Mouse (Mus musculus) liver, embryonic 11.5 days (tissue): ENCODE measurements around the gene Bcap29. TPM values are rescaled to one million over a fixed set of nuclear protein-coding genes. Genes with fewer than 3 reads are reported as not detected.
"Not testable (repeated sequence)": the region's sequence is repeated elsewhere in the genome, so short reads cannot be mapped to it uniquely, and the experiment has no call there.

Experiments
- ATAC-seq: fragments of 200-750 bp; cut with Nextera tagmentation; replicated peaks from 2 replicates; pipeline ENCODE4 v1.8.0; 2017; ENCODE audit warnings: moderate number of reproducible peaks, mild to moderate bottlenecking, moderate TSS enrichment, moderate library complexity; ENCODE audit not compliant: low FRiP score
- DNase-seq: peaks from one replicate; pipeline ENCODE4 v3.0.0-alpha.2; 2017; ENCODE audit warnings: low spot score
- H3K27ac ChIP-seq: fragments of 300-500 bp; sonication (generic); 2 replicates; pipeline ENCODE4 v1.5.1; 2014; ENCODE audit warnings: mild to moderate bottlenecking, low read depth, low read length, control low read depth
- H3K27me3 ChIP-seq: fragments of 300-500 bp; sonication (generic); replicated peaks from 2 replicates; pipeline ENCODE4 v1.6.1; 2014; ENCODE audit warnings: low read length, mixed read lengths; ENCODE audit not compliant: control insufficient read depth, insufficient read depth
- H3K36me3 ChIP-seq: fragments of 300-500 bp; sonication (generic); 2 replicates; pipeline ENCODE4 v1.6.1; 2014; ENCODE audit warnings: mild to moderate bottlenecking, low read length, moderate library complexity, mixed read lengths; ENCODE audit not compliant: control insufficient read depth, insufficient read depth
- H3K4me1 ChIP-seq: fragments of 300-500 bp; sonication (generic); replicated peaks from 2 replicates; pipeline ENCODE4 v1.6.1; 2014; ENCODE audit warnings: low read length, mixed read lengths; ENCODE audit not compliant: control insufficient read depth, insufficient read depth
- H3K4me2 ChIP-seq: fragments of 300-500 bp; sonication (generic); 2 replicates; pipeline ENCODE4 v1.6.1; 2014; ENCODE audit warnings: mild to moderate bottlenecking, control low read depth, moderate library complexity
- H3K4me3 ChIP-seq: fragments of 300-500 bp; sonication (generic); 2 replicates; pipeline ENCODE4 v1.5.1; 2014; ENCODE audit warnings: low read depth, low read length, control low read depth
- H3K9ac ChIP-seq: fragments of 300-500 bp; sonication (generic); 2 replicates; pipeline ENCODE4 v1.6.1; 2014; ENCODE audit warnings: low read depth, low read length, control low read depth
- H3K9me3 ChIP-seq: fragments of 300-500 bp; sonication (generic); 2 replicates; pipeline ENCODE4 v1.6.1; 2016; ENCODE audit warnings: low read length, inconsistent platforms, mixed read lengths; ENCODE audit not compliant: control insufficient read depth
- WGBS: fragments of 180-500 bp; shearing (Covaris S2); extraction: QIAGEN DNeasy Blood & Tissue Kit; methylation state at CpG from one replicate; pipeline ENCODE4 v1.1.7; 2014; 5-methylcytosine and 5-hydroxymethylcytosine counted together
- polyA plus RNA-seq: library from polyadenylated mRNA; unstranded; fragments of >200 nt; fragmentation: Nextera tagmentation; extraction: Ambion mirVana; gene quantifications from 2 replicates; pipeline ENCODE4 v1.2.1, GENCODE M21; 2014

Bcap29 gene
- polyA plus RNA-seq, 1 experiment from 2014 or later: 67.9 TPM

DNA sequence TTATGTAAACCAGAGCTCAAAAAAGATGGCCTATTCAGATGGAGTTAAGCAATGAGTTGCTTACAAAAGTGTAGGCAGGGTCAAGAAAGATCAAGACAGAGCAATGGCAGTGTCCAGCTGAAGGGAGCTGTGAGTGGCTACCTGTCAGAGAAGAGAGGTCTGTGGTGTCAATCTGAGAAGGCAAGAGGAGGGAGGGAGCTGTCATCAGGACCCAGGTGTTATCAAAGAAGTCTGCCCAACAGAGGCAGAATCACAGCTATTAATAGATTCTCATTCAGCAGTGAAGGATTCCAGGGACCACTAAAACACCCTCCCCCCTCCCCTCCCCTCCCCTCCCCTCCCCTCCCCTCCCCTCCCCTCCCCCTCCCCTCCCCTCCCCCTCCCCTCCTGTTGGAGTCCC, 65.8 kb downstream of the Bcap29 start:
- Histone ChIP-seq H3K4me3 (no peak overlapping the region), H3K4me2 (no peak overlapping the region), H3K4me1 (no peaks in the 10 kb centered on the region), H3K9me3 (no peaks in the 10 kb centered on the region), H3K27me3 (no peaks in the 10 kb centered on the region), H3K27ac (no peak overlapping the region), H3K9ac (no peak overlapping the region), H3K36me3 (no peaks in the 10 kb centered on the region)
- ATAC-seq: no peak
- no peak for DNase-seq

DNA sequence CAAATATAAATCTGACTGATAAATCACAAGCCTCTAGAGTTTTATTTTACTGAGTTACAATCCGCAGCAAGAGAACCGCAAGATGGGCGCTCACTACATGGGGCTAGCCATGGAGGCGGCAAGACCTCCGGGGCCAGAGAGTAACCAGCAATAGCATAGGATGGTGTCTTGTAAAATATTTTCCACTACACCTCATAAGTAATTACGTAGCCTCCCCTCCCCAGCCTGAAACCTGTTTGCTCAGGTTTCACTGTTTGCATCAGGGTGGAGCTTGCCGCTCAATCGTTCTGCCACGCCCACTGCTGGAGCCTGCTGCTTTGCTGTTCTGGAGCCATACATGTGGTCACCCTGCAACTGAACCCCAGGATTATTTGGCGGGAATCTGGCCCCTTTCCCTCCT, 66.9 kb downstream of the Bcap29 start:
- not testable (repeated sequence) for H3K9me3 ChIP-seq, H3K36me3 ChIP-seq, H3K27me3 ChIP-seq, H3K4me1 ChIP-seq, ATAC-seq, H3K27ac ChIP-seq, H3K9ac ChIP-seq, DNase-seq
- peak overlapping the region; percentile 57 for H3K4me2 ChIP-seq
- 0 out of 2 replicates have a peak overlapping the region, but pooled peaks have one; percentile 14 for H3K4me3 ChIP-seq
- WGBS: 26% methylated on average over 10 of the region's 10 CpGs

DNA sequence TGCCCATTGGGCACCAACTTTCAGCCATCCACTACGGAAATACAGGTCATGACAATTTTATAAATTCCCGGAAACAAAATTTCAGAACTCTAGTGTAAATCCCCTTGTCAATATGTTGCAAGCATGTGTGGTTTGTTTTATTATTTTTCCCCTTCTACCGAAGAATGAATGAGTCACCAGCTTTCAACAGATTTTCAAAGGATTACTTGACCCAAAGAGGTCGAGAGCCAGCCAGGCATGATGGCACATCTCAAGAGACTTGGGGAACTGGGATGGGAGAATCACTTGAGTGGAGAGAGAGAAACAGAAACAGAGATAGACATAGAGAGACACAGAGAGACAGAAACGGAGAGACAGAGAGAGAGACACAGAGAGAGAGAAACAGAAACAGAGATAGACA, 73.7 kb downstream of the Bcap29 start:
- Histone ChIP-seq H3K4me2 (no peak overlapping the region), H3K36me3 (no peaks in the 10 kb centered on the region), H3K27ac (no peak overlapping the region), H3K27me3 (peaks cover 56% of the 10 kb centered on the region), H3K4me3 (no peak overlapping the region), H3K9ac (no peak overlapping the region), H3K4me1 (peaks cover 5% of the 10 kb centered on the region; the same call in 1 of the 2 replicates), H3K9me3 (no peaks in the 10 kb centered on the region)
- DNase-seq: no peak
- ATAC-seq: no peak
- WGBS: 77% methylated on average over 5 of the region's 5 CpGs

DNA sequence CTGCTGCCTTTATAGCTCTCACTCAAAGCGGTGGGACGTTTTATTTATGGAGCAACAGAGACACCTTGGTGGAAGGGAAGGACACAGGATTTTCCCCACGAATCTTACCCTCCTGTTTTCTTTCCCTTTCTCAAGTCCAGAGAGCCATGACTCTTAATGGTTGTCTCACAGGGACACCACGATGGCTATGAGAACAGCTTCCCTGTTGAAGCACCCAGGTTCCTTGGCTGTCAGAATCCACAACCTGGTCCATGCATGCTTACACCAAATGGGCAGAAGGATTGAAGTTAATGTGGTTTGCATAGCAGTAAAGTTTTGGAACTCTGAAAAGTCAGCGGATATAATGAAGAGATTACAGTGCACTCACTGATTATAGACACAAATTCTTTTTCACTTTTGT, 74.5 kb downstream of the Bcap29 start:
- ATAC-seq: no peak
- peaks cover 57% of the 10 kb centered on the region for H3K27me3 ChIP-seq
- H3K9me3 ChIP-seq: no peaks in the 10 kb centered on the region
- 17% methylated on average over 5 of the region's 5 CpGs for WGBS
- peaks cover 5% of the 10 kb centered on the region; the same call in 1 of the 2 replicates for H3K4me1 ChIP-seq
- no peak overlapping the region for H3K27ac ChIP-seq
- H3K9ac ChIP-seq: no peak overlapping the region
- no peak overlapping the region; the same call in 1 of the 2 replicates for H3K4me2 ChIP-seq
- DNase-seq: no peak
- H3K4me3 ChIP-seq: no peak overlapping the region; the same call in 1 of the 2 replicates
- H3K36me3 ChIP-seq: no peaks in the 10 kb centered on the region

DNA sequence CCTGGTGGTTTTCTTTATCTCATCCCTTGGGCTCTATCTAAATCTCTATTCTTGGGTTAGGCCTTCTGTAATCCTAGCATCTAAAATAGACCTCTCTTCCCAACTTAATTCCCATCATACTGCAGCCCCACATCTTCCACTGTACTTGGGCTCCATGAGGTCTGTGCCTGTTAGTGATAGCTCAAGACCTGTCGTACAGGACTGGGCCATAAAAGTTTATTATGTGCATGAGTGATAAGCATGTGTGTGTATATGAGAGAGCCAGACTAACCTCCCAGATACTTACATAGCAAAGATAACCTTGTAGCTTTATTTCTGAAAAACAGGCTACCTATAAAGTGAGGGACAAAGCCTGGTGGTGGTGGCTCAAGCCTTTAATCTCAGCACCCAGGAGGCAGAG, 80.1 kb downstream of the Bcap29 start:
- Histone ChIP-seq H3K4me2 (no peak overlapping the region), H3K9ac (no peak overlapping the region), H3K36me3 (no peaks in the 10 kb centered on the region), H3K27ac (no peak overlapping the region), H3K4me3 (no peak overlapping the region), H3K9me3 (no peaks in the 10 kb centered on the region), H3K4me1 (peaks cover 5% of the 10 kb centered on the region; the same call in 1 of the 2 replicates), H3K27me3 (peaks cover 31% of the 10 kb centered on the region)
- ATAC-seq (no peak), DNase-seq (no peak)
- WGBS: 66% methylated on average over 1 of the region's 1 CpGs

DNA sequence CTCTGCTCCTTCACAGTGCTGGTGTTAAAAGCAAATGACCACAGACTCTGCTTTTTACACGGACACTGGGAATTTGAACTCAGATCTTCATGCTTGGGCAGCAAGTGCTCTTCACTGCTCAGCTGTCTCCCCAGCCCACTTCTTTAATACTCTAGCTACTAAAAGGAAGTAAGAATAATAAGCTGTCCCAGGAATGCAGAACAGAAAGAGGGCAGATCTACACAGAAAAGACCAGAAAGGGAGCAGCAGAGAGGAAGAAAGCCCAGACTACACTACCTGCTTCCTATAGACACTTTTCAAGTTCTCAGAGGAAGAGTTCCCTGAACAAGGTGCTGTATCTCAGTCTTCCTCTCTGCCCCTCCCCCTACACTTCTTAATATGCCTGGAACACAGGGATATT, 83.2 kb downstream of the Bcap29 start:
- DNase-seq: no peak
- Histone ChIP-seq H3K27ac (no peak overlapping the region), H3K27me3 (peaks cover 6% of the 10 kb centered on the region), H3K4me3 (no peak overlapping the region), H3K36me3 (no peaks in the 10 kb centered on the region), H3K9ac (no peak overlapping the region), H3K4me1 (no peaks in the 10 kb centered on the region), H3K9me3 (no peaks in the 10 kb centered on the region), H3K4me2 (no peak overlapping the region)
- no peak for ATAC-seq
- 45% methylated on average over 1 of the region's 1 CpGs for WGBS

DNA sequence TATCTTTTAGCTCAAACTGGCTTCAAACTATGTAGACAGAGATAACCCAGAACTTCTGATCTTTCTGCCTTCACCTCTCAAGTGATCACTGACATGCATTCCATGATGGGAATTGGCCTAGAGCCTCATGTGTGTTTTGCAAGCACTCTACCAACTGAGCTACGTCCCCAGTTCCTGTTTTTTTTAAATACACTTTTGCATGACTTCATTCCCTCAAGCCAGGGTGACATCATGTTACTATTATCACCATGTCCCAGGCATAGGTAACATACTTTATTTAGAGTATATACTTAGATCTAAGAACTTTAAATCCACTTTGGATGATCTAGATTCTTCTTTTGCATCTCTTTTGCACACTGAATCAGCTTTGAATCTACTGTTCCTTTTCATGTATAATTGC, 88.4 kb downstream of the Bcap29 start:
- WGBS: 53% methylated on average over 1 of the region's 1 CpGs
- no peak overlapping the region for H3K27ac ChIP-seq
- H3K9ac ChIP-seq: no peak overlapping the region
- no peaks in the 10 kb centered on the region for H3K4me1 ChIP-seq
- H3K4me2 ChIP-seq: no peak overlapping the region
- no peaks in the 10 kb centered on the region for H3K27me3 ChIP-seq
- no peak overlapping the region for H3K4me3 ChIP-seq
- H3K36me3 ChIP-seq: no peaks in the 10 kb centered on the region
- DNase-seq (no peak), ATAC-seq (no peak)
- H3K9me3 ChIP-seq: no peaks in the 10 kb centered on the region

DNA sequence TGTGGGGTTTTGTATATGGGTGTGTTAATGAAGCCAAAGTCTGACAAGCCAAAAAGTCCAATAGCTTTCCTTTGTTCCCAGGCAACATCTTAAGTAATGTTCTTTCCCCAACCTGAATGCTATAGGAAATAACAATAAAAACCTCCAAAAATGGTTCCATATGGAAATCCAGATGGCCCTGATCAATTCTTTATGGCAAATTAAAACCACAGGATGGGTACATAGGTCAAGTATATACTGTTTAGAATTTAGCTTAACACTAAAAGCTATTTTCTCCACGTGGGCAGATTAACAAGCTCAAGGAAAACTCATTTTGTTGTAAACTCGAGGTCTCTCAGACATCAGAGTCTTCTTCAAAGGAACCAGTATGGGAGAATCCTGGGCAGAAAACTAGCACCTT, 89.2 kb downstream of the Bcap29 start:
- WGBS: 42% methylated on average over 2 of the region's 2 CpGs
- Histone ChIP-seq H3K27me3 (no peaks in the 10 kb centered on the region), H3K27ac (no peak overlapping the region), H3K9ac (no peak overlapping the region), H3K9me3 (no peaks in the 10 kb centered on the region), H3K36me3 (no peaks in the 10 kb centered on the region), H3K4me3 (no peak overlapping the region), H3K4me1 (no peaks in the 10 kb centered on the region), H3K4me2 (no peak overlapping the region)
- DNase-seq (no peak), ATAC-seq (no peak)

DNA sequence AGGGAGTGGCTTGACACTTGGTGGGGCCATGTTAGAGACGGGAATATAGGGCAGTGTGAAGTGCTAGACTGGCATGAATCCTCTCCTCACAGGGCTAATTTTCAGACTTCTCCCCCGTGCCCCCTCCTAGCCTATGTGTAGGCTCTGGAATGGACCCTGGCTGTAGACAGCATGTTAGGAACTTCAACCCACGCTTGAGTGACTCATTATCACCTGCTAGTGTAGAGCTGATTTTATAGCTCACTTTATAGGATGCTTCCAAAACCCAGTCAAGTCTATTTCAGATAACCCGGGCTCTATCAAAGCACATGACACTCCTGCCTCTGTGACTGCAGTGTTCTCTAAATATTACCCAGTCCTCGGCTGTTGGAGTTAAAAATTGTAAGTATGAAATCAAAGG, 92.9 kb downstream of the Bcap29 start:
- WGBS: 62% methylated on average over 5 of the region's 5 CpGs
- no peak overlapping the region for H3K4me3 ChIP-seq
- H3K4me2 ChIP-seq: no peak overlapping the region
- ATAC-seq: no peak
- no peak for DNase-seq
- H3K27me3 ChIP-seq: no peaks in the 10 kb centered on the region
- H3K4me1 ChIP-seq: no peaks in the 10 kb centered on the region
- H3K36me3 ChIP-seq: no peaks in the 10 kb centered on the region
- H3K9ac ChIP-seq: no peak overlapping the region
- H3K27ac ChIP-seq: no peak overlapping the region
- no peaks in the 10 kb centered on the region for H3K9me3 ChIP-seq
